Mouse (Mus musculus): Measurements from ENCODE around the gene Dazap2. TPM values are rescaled to one million over a fixed set of nuclear protein-coding genes. Genes with fewer than 3 reads are reported as not detected.

The Dazap2 gene
- total RNA-seq, 2 experiments from 2014 or later = 78.4 to 92.4 TPM

- no peak for DNase-seq (ENCODE audit: low spot score in 2 of 2)
Observed at GRCm38 (mm10) chr15:100636700-100637501, 21.8 kb downstream of the Dazap2 start, which contains the start of gene Smagp. TSS of gene Smagp (minus strand) at chr15:100636940.

GRCm38 (mm10) chr15:100637661-100638060, 22.5 kb downstream of the Dazap2 start:
- DNase-seq (ENCODE audit: low spot score in 2 of 2) = no peak

- no peak for DNase-seq (ENCODE audit: low spot score in 2 of 2)
Observed at GRCm38 (mm10) chr15:100639972-100640750, 25.0 kb downstream of the Dazap2 start.

GRCm38 (mm10) chr15:100641226-100641810, 26.2 kb downstream of the Dazap2 start:
- DNase-seq (ENCODE audit: low spot score in 2 of 2) = no peak

- DNase-seq (ENCODE audit: low spot score in 2 of 2) = no peak
Observed at GRCm38 (mm10) chr15:100642451-100642850, 27.3 kb downstream of the Dazap2 start.

GRCm38 (mm10) chr15:100646161-100646560, 31.0 kb downstream of the Dazap2 start:
- no peak for DNase-seq (ENCODE audit: low spot score in 2 of 2)

GRCm38 (mm10) chr15:100650111-100650510, 35.0 kb downstream of the Dazap2 start:
- no peak for DNase-seq (ENCODE audit: low spot score in 2 of 2)

- no peak for DNase-seq (ENCODE audit: low spot score in 2 of 2)
Observed at GRCm38 (mm10) chr15:100651610-100652009, 36.5 kb downstream of the Dazap2 start.

GRCm38 (mm10) chr15:100654271-100654670, 39.1 kb downstream of the Dazap2 start:
- DNase-seq (ENCODE audit: low spot score in 2 of 2) = no peak

- no peak for DNase-seq (ENCODE audit: low spot score in 2 of 2)
Observed at GRCm38 (mm10) chr15:100655201-100655600, 40.1 kb downstream of the Dazap2 start.

- peak in 1 of 2 experiments; percentile 28 for DNase-seq (ENCODE audit: low spot score in 2 of 2)
Observed at GRCm38 (mm10) chr15:100660306-100660705, 45.2 kb downstream of the Dazap2 start.

- DNase-seq (ENCODE audit: low spot score in 2 of 2) = no peak
Observed at GRCm38 (mm10) chr15:100660805-100661204, 45.7 kb downstream of the Dazap2 start.

GRCm38 (mm10) chr15:100664813-100665274, 49.7 kb downstream of the Dazap2 start:
- DNase-seq (ENCODE audit: low spot score in 2 of 2) = no peak

- DNase-seq (ENCODE audit: low spot score in 2 of 2) = no peak
Observed at GRCm38 (mm10) chr15:100665411-100666218, 50.5 kb downstream of the Dazap2 start.

- DNase-seq (ENCODE audit: low spot score in 2 of 2) = no peak
Observed at GRCm38 (mm10) chr15:100666219-100666696, 51.1 kb downstream of the Dazap2 start.

- no peak for DNase-seq (ENCODE audit: low spot score in 2 of 2)
Observed at GRCm38 (mm10) chr15:100666851-100667250, 51.7 kb downstream of the Dazap2 start.

GRCm38 (mm10) chr15:100667420-100667819, 52.3 kb downstream of the Dazap2 start:
- no peak for DNase-seq (ENCODE audit: low spot score in 2 of 2)

GRCm38 (mm10) chr15:100667871-100668545, 52.9 kb downstream of the Dazap2 start:
- no peak for DNase-seq (ENCODE audit: low spot score in 2 of 2)

- DNase-seq (ENCODE audit: low spot score in 2 of 2) = peak in 1 of 2 experiments; percentile 30
Observed at GRCm38 (mm10) chr15:100669337-100669736, 54.2 kb downstream of the Dazap2 start, which contains the start of gene Bin2. TSS of gene Bin2 (minus strand) at chr15:100669553.

- DNase-seq (ENCODE audit: low spot score in 2 of 2) = no peak
Observed at GRCm38 (mm10) chr15:100670004-100670403, 54.9 kb downstream of the Dazap2 start.
